ENCODE assay signal across 8 mouse cellular contexts in the genomic region with DNA sequence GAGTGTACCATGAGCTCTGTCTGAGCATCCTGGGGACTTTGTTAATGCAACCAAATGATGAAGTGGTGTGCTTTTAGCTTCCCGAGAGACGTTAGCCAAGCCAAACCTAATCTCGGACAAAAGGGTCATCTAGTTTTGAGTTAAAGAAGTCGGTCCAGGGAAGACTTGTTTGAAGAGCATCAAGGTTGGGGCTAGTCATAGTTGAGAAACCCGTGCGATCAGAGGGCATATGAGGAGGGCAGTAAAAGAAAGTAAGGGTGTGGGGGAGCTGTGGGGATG. TPM values are rescaled to one million over a fixed set of nuclear protein-coding genes. Genes with fewer than 3 reads are reported as not detected.
A peak's percentile ranks its signal among the peaks of the same experiment; 100 is the strongest.
DNase-seq lines count a peak whose midpoint lies in the region; ATAC-seq and TF ChIP-seq lines count a peak whose summit lies in the region.

No protein-coding gene starts in this region.

- no peaks in the 10 kb centered on the region; the same call in 1 of the 2 replicates for H3K36me3 ChIP-seq in heart, adult 2 months (ENCODE audit: control insufficient read depth, insufficient read depth, low read length)
- H3K36me3 ChIP-seq in C2C12 (ENCODE audit: control insufficient read depth, insufficient read depth) = peaks cover 71% of the 10 kb centered on the region
- peaks cover 28% of the 10 kb centered on the region for H3K36me3 ChIP-seq in forebrain, embryonic 16.5 days (ENCODE audit: control insufficient read depth, insufficient read depth)
- H3K36me3 ChIP-seq in liver, embryonic 16.5 days (ENCODE audit: control insufficient read depth, insufficient read depth) = peaks cover 42% of the 10 kb centered on the region

- 4% methylated on average over 6 of the region's 6 CpGs for WGBS in heart, adult 2 months
- WGBS in forebrain, embryonic 16.5 days = 8% methylated on average over 6 of the region's 6 CpGs
- 3% methylated on average over 6 of the region's 6 CpGs for WGBS in liver, embryonic 16.5 days (ENCODE audit: insufficient replicate concordance)

- no peaks in the 10 kb centered on the region for H3K79me2 ChIP-seq in heart, adult 2 months (replicated peaks; ENCODE audit: control insufficient read depth, insufficient read depth, low read length)
- peaks cover 22% of the 10 kb centered on the region for H3K79me2 ChIP-seq in C2C12 (ENCODE audit: control insufficient read depth, insufficient read depth)

- H3K4me2 ChIP-seq in forebrain, embryonic 16.5 days (ENCODE audit: low read length) = peak overlapping the region; percentile 84
- H3K4me2 ChIP-seq in liver, embryonic 16.5 days (ENCODE audit: low read depth, low read length) = peak overlapping the region; percentile 87

- TF ChIP-seq EP300 in heart, adult 2 months (IDR thresholded peaks at IDR 0.05; ENCODE audit: insufficient read depth, low read depth, low read length) = no peak

- H3K27me3 ChIP-seq in heart, adult 2 months (ENCODE audit: control insufficient read depth, insufficient read depth, low read length) = no peaks in the 10 kb centered on the region
- no peaks in the 10 kb centered on the region for H3K27me3 ChIP-seq in C2C12 (ENCODE audit: control insufficient read depth, insufficient read depth, insufficient read length)
- no peaks in the 10 kb centered on the region for H3K27me3 ChIP-seq in forebrain, embryonic 16.5 days (replicated peaks; ENCODE audit: control insufficient read depth, insufficient read depth, low read length)
- H3K27me3 ChIP-seq in liver, embryonic 16.5 days (ENCODE audit: control insufficient read depth, insufficient read depth, low read depth, low read length) = no peaks in the 10 kb centered on the region

- H3K79me3 ChIP-seq in C2C12 (ENCODE audit: low read depth) = peaks cover 13% of the 10 kb centered on the region

- H3K9me3 ChIP-seq in forebrain, embryonic 16.5 days (ENCODE audit: control insufficient read depth, low read length) = no peaks in the 10 kb centered on the region
- H3K9me3 ChIP-seq in liver, embryonic 16.5 days (replicated peaks; ENCODE audit: control insufficient read depth, low read length) = no peaks in the 10 kb centered on the region

- peak overlapping the region; percentile 86 for H3K4me3 ChIP-seq in heart, adult 2 months
- H3K4me3 ChIP-seq in C2C12 (ENCODE audit: insufficient read depth, poor library complexity, severe bottlenecking) = peak overlapping the region; percentile 76
- H3K4me3 ChIP-seq in forebrain, embryonic 16.5 days (replicated peaks; ENCODE audit: low read length) = peak overlapping the region; percentile 82
- H3K4me3 ChIP-seq in liver, embryonic 16.5 days (ENCODE audit: low read depth, low read length) = peak overlapping the region; percentile 82

- DNase-seq in heart, adult 2 months = no peak
- no peak for DNase-seq in heart, adult 8-10 months (ENCODE audit: low spot score)
- DNase-seq in urinary bladder, adult 2 months (ENCODE audit: low spot score) = no peak
- no peak for DNase-seq in adrenal gland, adult 2 months
- no peak for DNase-seq in left cerebral cortex, adult 11 months (ENCODE audit: low spot score)

- peaks cover 2% of the 10 kb centered on the region for H3K4me1 ChIP-seq in heart, adult 2 months (ENCODE audit: control insufficient read depth, insufficient read depth, low read length)
- peaks cover 13% of the 10 kb centered on the region for H3K4me1 ChIP-seq in forebrain, embryonic 16.5 days (replicated peaks; ENCODE audit: control insufficient read depth, insufficient read depth, low read length)
- peaks cover 25% of the 10 kb centered on the region for H3K4me1 ChIP-seq in liver, embryonic 16.5 days (ENCODE audit: control insufficient read depth, low read depth, low read length)

- peak overlapping the region; percentile 84 for H3K27ac ChIP-seq in heart, adult 2 months
- no peak overlapping the region for H3K27ac ChIP-seq in forebrain, embryonic 16.5 days (ENCODE audit: low read length)
- H3K27ac ChIP-seq in liver, embryonic 16.5 days (ENCODE audit: low read length) = peak overlapping the region; percentile 47

- intact Hi-C loops in heart, adult 2 months (cut with DNase I) = loop anchor here (10.0 kb wide), 1 partner anchor 623 kb away; a partner anchor contains a TSS

- peak overlapping the region; percentile 84 for H3K9ac ChIP-seq in heart, adult 2 months (ENCODE audit: low read depth, low read length)
- H3K9ac ChIP-seq in forebrain, embryonic 16.5 days (replicated peaks; ENCODE audit: low read depth, low read length) = peak overlapping the region; percentile 67
- H3K9ac ChIP-seq in liver, embryonic 16.5 days (ENCODE audit: low read depth, low read length) = peak overlapping the region; percentile 72

- no peak for TF ChIP-seq POLR2A in heart, adult 2 months (IDR thresholded peaks at IDR 0.05; ENCODE audit: insufficient read depth, low read depth, low read length)

- no peak for ATAC-seq in forebrain, embryonic 16.5 days
- ATAC-seq in liver, embryonic 16.5 days (ENCODE audit: low read depth) = no peak

- TF ChIP-seq CTCF in heart, adult 2 months (IDR thresholded peaks at IDR 0.05) = no peak
- no peak for TF ChIP-seq CTCF in C2C12 (IDR thresholded peaks at IDR 0.05; ENCODE audit: control insufficient read depth, insufficient read depth, insufficient read length)

- peak overlapping the region; percentile 85 for H3ac ChIP-seq in C2C12 (ENCODE audit: control insufficient read depth, insufficient read length, low read depth)

TF ChIP-seq in C2C12, 6 proteins besides CTCF, POLR2A, EP300 and RAD21:
- TF ChIP-seq MAX (IDR thresholded peaks at IDR 0.05) (no peak), MYOG (IDR thresholded peaks at IDR 0.05; ENCODE audit: control insufficient read depth, extremely low read depth, insufficient read length) (no peak), FOSL1 (IDR thresholded peaks at IDR 0.05; ENCODE audit: insufficient read depth, low read length, poor library complexity, severe bottlenecking) (no peak), USF1 (IDR thresholded peaks at IDR 0.05; ENCODE audit: low read depth) (no peak), CEBPB (IDR thresholded peaks at IDR 0.05; ENCODE audit: low read depth) (no peak), MYOD1 (IDR thresholded peaks at IDR 0.05; ENCODE audit: control insufficient read depth, insufficient read length, low read depth) (no peak)
TF ChIP-seq in C2C12: peak in this region for 0.

RNA-seq across cellular contexts. Expression of a gene that starts 0.8 kb away (rescaled TPM):
- total RNA-seq in heart, adult 2 months (2021) = 10 to 100 TPM; 44.5 to 54.7 TPM
- polyA plus RNA-seq in heart, adult 2 months (2012; rRNA removed) = 96.7 and 108 TPM in 2 replicates
- total RNA-seq in heart, adult 8-10 months (2022) = 10 to 100 TPM; 49.4 to 57.8 (median 53.3) TPM
- polyA plus RNA-seq in C2C12 (2012; fragmentation: generic; extraction: Trizol) = 139 TPM
- 125 and 128 TPM in 2 replicates for polyA plus RNA-seq in forebrain, embryonic 16.5 days (2015; fragmentation: Nextera tagmentation; extraction: Ambion mirVana)
- polyA plus RNA-seq in liver, embryonic 16.5 days (2015; fragmentation: Nextera tagmentation; extraction: Ambion mirVana) = 47.5 and 49.0 TPM in 2 replicates
- polyA plus RNA-seq in urinary bladder, adult 2 months (2012; rRNA removed) = 69.8 and 72.3 TPM in 2 replicates
- total RNA-seq in adrenal gland, adult 2 months (2021) = 100 to 1,000 TPM in 1 of 2 experiments, 10 to 100 TPM in 1; 87.1 to 104 TPM
- polyA plus RNA-seq in adrenal gland, adult 2 months (2012; rRNA removed) = 234 and 299 TPM in 2 replicates

RNA-seq across cellular contexts. Expression of a gene that starts 4.9 kb away (rescaled TPM):
- total RNA-seq in heart, adult 2 months (2021) = 1 to 10 TPM; 3.9 to 5.1 TPM
- 12.8 and 18.0 TPM in 2 replicates for polyA plus RNA-seq in heart, adult 2 months (2012; rRNA removed)
- 1 to 10 TPM; 2.6 to 4.8 (median 4.3) TPM for total RNA-seq in heart, adult 8-10 months (2022)
- 27.4 TPM for polyA plus RNA-seq in C2C12 (2012; fragmentation: generic; extraction: Trizol)
- polyA plus RNA-seq in forebrain, embryonic 16.5 days (2015; fragmentation: Nextera tagmentation; extraction: Ambion mirVana) = 26.5 and 30.7 TPM in 2 replicates
- 2.0 and 2.4 TPM in 2 replicates for polyA plus RNA-seq in liver, embryonic 16.5 days (2015; fragmentation: Nextera tagmentation; extraction: Ambion mirVana)
- polyA plus RNA-seq in urinary bladder, adult 2 months (2012; rRNA removed) = 32.9 and 42.3 TPM in 2 replicates
- total RNA-seq in adrenal gland, adult 2 months (2021) = 10 to 100 TPM; 15.2 to 16.3 TPM
- 80.2 and 84.4 TPM in 2 replicates for polyA plus RNA-seq in adrenal gland, adult 2 months (2012; rRNA removed)

RNA-seq across cellular contexts. Expression of a gene that starts 13.5 kb away (rescaled TPM):
- total RNA-seq in heart, adult 2 months (2021) = 10 to 100 TPM; 15.4 to 18.9 TPM
- polyA plus RNA-seq in heart, adult 2 months (2012; rRNA removed) = 26.5 and 40.4 TPM in 2 replicates
- 10 to 100 TPM; 14.6 to 19.3 (median 17.2) TPM for total RNA-seq in heart, adult 8-10 months (2022)
- 14.5 TPM for polyA plus RNA-seq in C2C12 (2012; fragmentation: generic; extraction: Trizol)
- polyA plus RNA-seq in forebrain, embryonic 16.5 days (2015; fragmentation: Nextera tagmentation; extraction: Ambion mirVana) = 19.2 and 23.9 TPM in 2 replicates
- polyA plus RNA-seq in liver, embryonic 16.5 days (2015; fragmentation: Nextera tagmentation; extraction: Ambion mirVana) = 6.4 and 8.4 TPM in 2 replicates
- 73.9 and 89.8 TPM in 2 replicates for polyA plus RNA-seq in urinary bladder, adult 2 months (2012; rRNA removed)
- total RNA-seq in adrenal gland, adult 2 months (2021) = 10 to 100 TPM; 39.3 to 73.3 TPM
- 52.2 and 63.4 TPM in 2 replicates for polyA plus RNA-seq in adrenal gland, adult 2 months (2012; rRNA removed)

RNA-seq across cellular contexts. Expression of a gene that starts 18.1 kb away (rescaled TPM):
- under 1 TPM in 1 of 2 experiments, not detected in 1; 0.25 TPM for total RNA-seq in heart, adult 2 months (2021)
- 0.26 and 0.29 TPM in 2 replicates for polyA plus RNA-seq in heart, adult 2 months (2012; rRNA removed)
- under 1 TPM in 3 of 4 experiments, not detected in 1; 0.12 to 0.75 (median 0.72) TPM for total RNA-seq in heart, adult 8-10 months (2022)
- polyA plus RNA-seq in C2C12 (2012; fragmentation: generic; extraction: Trizol) = 0.15 TPM
- 34.0 and 39.6 TPM in 2 replicates for polyA plus RNA-seq in forebrain, embryonic 16.5 days (2015; fragmentation: Nextera tagmentation; extraction: Ambion mirVana)
- 0.29 and 0.32 TPM in 2 replicates for polyA plus RNA-seq in liver, embryonic 16.5 days (2015; fragmentation: Nextera tagmentation; extraction: Ambion mirVana)
- 0.44 and 0.49 TPM in 2 replicates for polyA plus RNA-seq in urinary bladder, adult 2 months (2012; rRNA removed)
- total RNA-seq in adrenal gland, adult 2 months (2021) = 1 to 10 TPM; 2.4 to 6.6 TPM
- 20.9 and 34.5 TPM in 2 replicates for polyA plus RNA-seq in adrenal gland, adult 2 months (2012; rRNA removed)

RNA-seq across cellular contexts. Expression of a gene that starts 24.7 kb away (rescaled TPM):
- 10 to 100 TPM; 19.9 to 20.4 TPM for total RNA-seq in heart, adult 2 months (2021)
- polyA plus RNA-seq in heart, adult 2 months (2012; rRNA removed) = 26.3 and 39.2 TPM in 2 replicates
- 10 to 100 TPM; 17.0 to 19.8 (median 17.9) TPM for total RNA-seq in heart, adult 8-10 months (2022)
- polyA plus RNA-seq in C2C12 (2012; fragmentation: generic; extraction: Trizol) = 40.6 TPM
- polyA plus RNA-seq in forebrain, embryonic 16.5 days (2015; fragmentation: Nextera tagmentation; extraction: Ambion mirVana) = 44.8 and 46.7 TPM in 2 replicates
- polyA plus RNA-seq in liver, embryonic 16.5 days (2015; fragmentation: Nextera tagmentation; extraction: Ambion mirVana) = 27.5 and 28.0 TPM in 2 replicates
- polyA plus RNA-seq in urinary bladder, adult 2 months (2012; rRNA removed) = 58.7 and 60.8 TPM in 2 replicates
- total RNA-seq in adrenal gland, adult 2 months (2021) = 10 to 100 TPM; 74.4 to 74.6 TPM
- 40.2 and 43.9 TPM in 2 replicates for polyA plus RNA-seq in adrenal gland, adult 2 months (2012; rRNA removed)
